Mouse (Mus musculus) limb, embryonic 14.5 days (tissue): ENCODE measurements around the gene Exoc8. TPM values are rescaled to one million over a fixed set of nuclear protein-coding genes. Genes with fewer than 3 reads are reported as not detected.

ENCODE experiments used
- ATAC-seq: fragments of 200-750 bp; cut with Nextera tagmentation; 2 replicates; pipeline ENCODE4 v1.8.0; 2017; ENCODE audit warnings: low read depth, moderate number of reproducible peaks, moderate TSS enrichment; ENCODE audit not compliant: low FRiP score
- DNase-seq: peaks from one replicate; pipeline ENCODE4 v3.0.0-alpha.2; 2015; ENCODE audit warnings: low spot score
- H3K27ac ChIP-seq: fragments of 300-500 bp; sonication (generic); replicated peaks from 2 replicates; pipeline ENCODE4 v1.5.1; 2014; ENCODE audit warnings: low read depth, mild to moderate bottlenecking, low read length, moderate library complexity, mixed read lengths
- H3K27me3 ChIP-seq: fragments of 300-500 bp; sonication (generic); 2 replicates; pipeline ENCODE4 v1.6.1; 2014; ENCODE audit warnings: low read length, mixed read lengths; ENCODE audit not compliant: control insufficient read depth, insufficient read depth
- H3K36me3 ChIP-seq: fragments of 300-500 bp; sonication (generic); 2 replicates; pipeline ENCODE4 v1.6.1; 2014; ENCODE audit warnings: mild to moderate bottlenecking, low read length, moderate library complexity, mixed read lengths; ENCODE audit not compliant: control insufficient read depth, insufficient read depth
- H3K4me1 ChIP-seq: fragments of 300-500 bp; sonication (generic); 2 replicates; pipeline ENCODE4 v1.6.1; 2014; ENCODE audit warnings: antibody characterized with exemption, low read length, mixed read lengths; ENCODE audit not compliant: control insufficient read depth, insufficient read depth
- H3K4me2 ChIP-seq: fragments of 300-500 bp; sonication (generic); replicated peaks from 2 replicates; pipeline ENCODE4 v1.6.1; 2014; ENCODE audit warnings: low read depth, mild to moderate bottlenecking, low read length, moderate library complexity; ENCODE audit not compliant: severe bottlenecking
- H3K4me3 ChIP-seq: fragments of 300-500 bp; sonication (generic); replicated peaks from 2 replicates; pipeline ENCODE4 v1.5.1; 2014; ENCODE audit warnings: low read length
- H3K9ac ChIP-seq: fragments of 300-500 bp; sonication (generic); 2 replicates; pipeline ENCODE4 v1.6.1; 2014; ENCODE audit warnings: mild to moderate bottlenecking, low read depth, low read length, moderate library complexity; ENCODE audit not compliant: severe bottlenecking
- H3K9me3 ChIP-seq: fragments of 300-500 bp; sonication (generic); 2 replicates; pipeline ENCODE4 v1.6.1; 2016; ENCODE audit warnings: low read length; ENCODE audit not compliant: control insufficient read depth
- POLR2A ChIP-seq: fragments of 200-500 bp; IDR thresholded peaks from 2 replicates; pipeline ENCODE4 v1.8.0; 2012; ENCODE audit warnings: inconsistent platforms, mild to moderate bottlenecking, moderate library complexity, borderline replicate concordance; ENCODE audit not compliant: insufficient read depth, insufficient read length; ENCODE audit errors: extremely low read depth
- WGBS: fragments of 180-500 bp; shearing (Covaris S2); extraction: QIAGEN DNeasy Blood & Tissue Kit; methylation state at CpG from one replicate; pipeline ENCODE4 v1.1.7; 2014; 5-methylcytosine and 5-hydroxymethylcytosine counted together
- polyA plus RNA-seq, 2 experiments: library from polyadenylated mRNA; depleted of rRNA in 1 of 2; stranded (reverse) in 1 of 2; unstranded in 1 of 2; fragments of >200 nt; fragmentation: Nextera tagmentation in 1 of 2; extraction: Ambion mirVana in 1 of 2; gene quantifications; 2 replicates each; pipeline versions ENCODE4 v1.2.1 to v1.2.3; 2012 to 2014

Gene Exoc8
- polyA plus RNA-seq, 2 experiments: 5.7 to 6.4 TPM

DNA sequence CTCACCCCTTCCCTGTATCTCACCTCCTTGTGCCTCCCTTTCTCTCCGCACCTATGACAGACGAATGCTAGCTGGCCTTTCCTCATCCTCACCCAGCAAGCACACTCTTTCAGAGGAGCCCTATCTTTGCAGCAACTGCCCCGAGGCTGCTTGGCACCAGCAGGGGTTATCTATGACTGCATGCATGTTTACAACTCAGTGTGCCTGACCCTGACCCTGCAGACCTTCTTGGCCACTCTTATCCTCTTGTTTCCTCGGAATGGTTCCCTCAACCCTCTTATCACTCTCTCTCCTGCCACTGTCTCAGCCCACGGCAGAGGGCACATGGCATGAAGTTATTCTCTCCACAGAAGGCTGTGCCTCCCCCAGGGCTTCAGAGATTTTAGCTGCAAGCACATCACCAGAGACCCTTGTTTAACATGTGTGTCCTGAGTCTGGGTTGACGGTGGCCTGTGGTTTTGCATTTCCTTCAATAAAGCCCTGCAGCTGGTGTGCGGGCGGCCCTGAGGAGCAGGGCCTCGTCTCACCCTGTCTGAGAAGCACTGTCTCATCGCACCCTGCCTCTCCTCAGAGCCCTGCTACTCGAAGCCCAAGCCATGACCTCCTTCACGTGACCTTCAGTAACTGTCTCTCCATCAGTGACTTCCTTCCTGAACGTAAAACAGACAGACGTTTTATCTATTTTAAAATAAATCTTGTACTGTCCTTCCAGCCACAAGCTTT is 28.2 kb upstream of the Exoc8 start:
- 0 out of 2 replicates have a peak, but pooled peaks cover 3% of the 10 kb centered on the region for H3K4me1 ChIP-seq
- H3K9ac ChIP-seq: no peak overlapping the region
- H3K36me3 ChIP-seq: peaks cover 3% of the 10 kb centered on the region; the same call in 1 of the 2 replicates
- no peaks in the 10 kb centered on the region for H3K9me3 ChIP-seq
- ATAC-seq (no peak), DNase-seq (no peak)
- H3K27ac ChIP-seq: 0 out of 2 replicates have a peak overlapping the region, but pooled peaks have one; percentile 8
- no peak for TF ChIP-seq POLR2A
- WGBS: 69% methylated on average over 14 of the region's 14 CpGs
- H3K4me2 ChIP-seq: no peak overlapping the region
- no peak overlapping the region for H3K4me3 ChIP-seq
- H3K27me3 ChIP-seq: no peaks in the 10 kb centered on the region

- no peak for TF ChIP-seq POLR2A
- no peak for ATAC-seq
- Histone ChIP-seq H3K9me3 (no peaks in the 10 kb centered on the region), H3K4me3 (no peak overlapping the region), H3K36me3 (peaks cover 3% of the 10 kb centered on the region; the same call in 1 of the 2 replicates), H3K27me3 (no peaks in the 10 kb centered on the region), H3K27ac (no peak overlapping the region), H3K4me2 (no peak overlapping the region), H3K4me1 (0 out of 2 replicates have a peak, but pooled peaks cover 3% of the 10 kb centered on the region), H3K9ac (no peak overlapping the region)
- 84% methylated on average over 15 of the region's 15 CpGs for WGBS
- no peak for DNase-seq
These were observed 26.6 kb upstream of the Exoc8 start for GRCm38 (mm10) chr8:124923971-124924652.

DNA sequence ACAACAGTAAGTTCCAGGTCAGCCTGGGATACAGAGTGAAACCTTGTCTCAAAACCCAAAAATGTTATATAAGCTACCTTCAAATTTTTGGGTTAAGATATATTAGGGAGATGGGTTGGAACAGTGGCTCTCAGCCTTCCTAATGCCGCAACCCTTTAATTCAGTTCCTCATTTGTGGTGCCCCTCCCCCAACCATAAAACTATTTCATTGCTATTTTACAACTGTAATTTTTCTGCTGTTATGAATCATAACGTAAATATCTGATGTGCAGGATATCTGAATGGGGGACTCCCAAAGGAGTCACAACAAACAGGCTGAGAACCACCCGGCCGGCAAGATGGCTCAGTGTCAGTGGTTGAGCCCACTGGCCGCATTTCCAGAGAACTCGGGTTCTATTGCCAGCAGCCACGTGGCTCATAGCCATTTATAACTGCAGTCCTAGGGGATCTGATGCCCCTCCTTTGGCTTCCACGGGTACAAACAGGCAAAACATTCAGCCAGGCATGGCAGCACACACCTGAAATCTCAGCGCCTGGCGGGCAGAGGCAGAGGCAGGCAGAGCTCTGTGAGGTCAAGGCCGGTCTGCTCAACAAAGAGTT is 25.1 kb upstream of the Exoc8 start:
- H3K9me3 ChIP-seq: no peaks in the 10 kb centered on the region
- no peak for TF ChIP-seq POLR2A
- no peak overlapping the region for H3K4me3 ChIP-seq
- no peaks in the 10 kb centered on the region for H3K27me3 ChIP-seq
- H3K27ac ChIP-seq: no peak overlapping the region
- H3K36me3 ChIP-seq: no peaks in the 10 kb centered on the region
- WGBS: 70% methylated on average over 11 of the region's 11 CpGs
- no peak overlapping the region for H3K4me2 ChIP-seq
- no peak overlapping the region for H3K9ac ChIP-seq
- H3K4me1 ChIP-seq: 0 out of 2 replicates have a peak, but pooled peaks cover 3% of the 10 kb centered on the region
- no peak for ATAC-seq
- no peak for DNase-seq

GRCm38 (mm10) chr8:124921369-124922279 is 24.1 kb upstream of the Exoc8 start:
- Histone ChIP-seq H3K4me3 (no peak overlapping the region), H3K9me3 (no peaks in the 10 kb centered on the region), H3K27me3 (no peaks in the 10 kb centered on the region), H3K36me3 (0 out of 2 replicates have a peak, but pooled peaks cover 5% of the 10 kb centered on the region), H3K9ac (no peak overlapping the region), H3K4me1 (0 out of 2 replicates have a peak, but pooled peaks cover 3% of the 10 kb centered on the region), H3K27ac (no peak overlapping the region), H3K4me2 (no peak overlapping the region)
- no peak for TF ChIP-seq POLR2A
- ATAC-seq (no peak), DNase-seq (no peak)
- 81% methylated on average over 18 of the region's 18 CpGs for WGBS
